In the genomic region with DNA sequence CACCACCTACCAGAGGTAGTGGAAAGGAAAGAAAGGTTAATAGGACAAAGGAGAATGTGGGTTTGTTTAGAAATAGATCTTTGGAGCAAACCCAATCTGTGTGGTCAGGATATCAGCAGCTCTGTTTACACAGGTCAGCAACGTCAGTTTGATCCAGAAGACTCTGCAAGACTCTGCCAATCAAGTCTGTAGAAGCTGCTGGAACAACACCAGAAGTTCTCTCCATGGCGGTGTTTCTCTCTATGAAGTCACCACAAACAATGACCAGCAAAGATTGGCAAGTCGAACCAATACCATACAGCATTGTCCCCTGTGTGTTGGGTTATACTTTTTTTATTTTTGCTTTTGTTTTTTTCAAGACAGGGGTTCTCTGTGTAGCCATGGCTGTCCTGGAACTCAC, we compare ENCODE assay signal across 12 mouse cellular contexts.
"Had no signal": no experiment of that assay in that cellular context is flagged by ENCODE, and none has a peak within 500 bp of the region (broad histone marks: within the 10 kb centered on the region; RNA-seq: fewer than 3 reads in every experiment).

No protein-coding gene starts in this region.

- H3K4me2 ChIP-seq: liver, embryonic 13.5 days; lung, embryonic 14.5 days; midbrain, embryonic 13.5 days; stomach, embryonic 15.5 days had no signal

- H3K9me3 ChIP-seq: liver, embryonic 13.5 days; midbrain, embryonic 13.5 days; stomach, embryonic 15.5 days had no signal

- H3K36me3 ChIP-seq: liver, embryonic 13.5 days; midbrain, embryonic 13.5 days; stomach, embryonic 15.5 days had no signal

- H3K4me3 ChIP-seq: liver, embryonic 13.5 days; midbrain, embryonic 13.5 days; stomach, embryonic 15.5 days had no signal

- H3K4me1 ChIP-seq: midbrain, embryonic 13.5 days; stomach, embryonic 15.5 days had no signal

- ATAC-seq: intestine, embryonic 16.5 days; lung, postnatal 0 days; midbrain, embryonic 13.5 days had no signal

- DNase-seq: kidney, adult 18-20 months; kidney, adult 9 months; kidney, postnatal 14 days; kidney, postnatal 4 days; liver, embryonic 13.5 days; lung, embryonic 14.5 days; thymus, postnatal 25 days had no signal

- H3K27me3 ChIP-seq: liver, embryonic 13.5 days; midbrain, embryonic 13.5 days; stomach, embryonic 15.5 days had no signal

- H3K9ac ChIP-seq: liver, embryonic 13.5 days; lung, embryonic 14.5 days; midbrain, embryonic 13.5 days; stomach, embryonic 15.5 days had no signal

- H3K27ac ChIP-seq: liver, embryonic 13.5 days; macrophage; midbrain, embryonic 13.5 days; stomach, embryonic 15.5 days had no signal
